Mouse (Mus musculus): Measurements from ENCODE around the gene Atm. TPM values are rescaled to one million over a fixed set of nuclear protein-coding genes. Genes with fewer than 3 reads are reported as not detected.
A peak's percentile ranks its signal among the peaks of the same experiment; 100 is the strongest.

Atm gene
- polyA plus RNA-seq, 1 experiment from 2014 or later = 7.8 TPM

DNA sequence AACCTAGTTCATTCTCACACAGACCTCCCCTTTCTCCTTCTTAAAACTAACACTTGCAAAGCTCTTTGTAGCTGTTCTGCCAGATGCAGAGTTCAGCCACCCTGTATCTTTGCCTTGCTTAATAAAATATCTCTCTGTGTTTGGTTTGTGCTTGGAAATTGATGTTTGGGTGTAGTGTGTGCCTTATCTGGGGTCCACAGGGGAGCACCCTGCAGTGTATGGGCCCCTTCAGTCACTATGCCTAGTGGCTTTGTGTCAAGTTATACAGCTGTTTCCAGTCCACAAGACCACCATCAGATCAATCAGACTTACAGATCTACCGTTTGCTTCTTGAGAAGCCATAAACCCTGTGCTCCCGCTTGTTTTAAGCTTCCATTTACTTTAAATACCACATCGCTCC is 127.1 kb downstream of the Atm start:
- no peaks in the 10 kb centered on the region for H3K9me3 ChIP-seq (replicated peaks; ENCODE audit: low read length)
- no peak for DNase-seq (ENCODE audit: low spot score)
- no peak for TF ChIP-seq CTCF (IDR thresholded peaks at IDR 0.05; ENCODE audit: low read depth)
- H3K4me2 ChIP-seq (ENCODE audit: low read length) = no peak overlapping the region
- 67% methylated on average over 3 of the region's 3 CpGs for WGBS
- ATAC-seq (replicated peaks; ENCODE audit: low FRiP score, low read depth) = no peak
- H3K36me3 ChIP-seq (ENCODE audit: insufficient read depth, low read length) = no peaks in the 10 kb centered on the region
- no peak overlapping the region for H3K27ac ChIP-seq
- no peaks in the 10 kb centered on the region for H3K4me1 ChIP-seq (replicated peaks; ENCODE audit: insufficient read depth, low read length)
- no peak overlapping the region for H3K9ac ChIP-seq (ENCODE audit: low read depth, low read length)
- no peaks in the 10 kb centered on the region for H3K27me3 ChIP-seq (ENCODE audit: insufficient read depth, low read length)
- no peak overlapping the region for H3K4me3 ChIP-seq (replicated peaks; ENCODE audit: low read depth, low read length)

DNA sequence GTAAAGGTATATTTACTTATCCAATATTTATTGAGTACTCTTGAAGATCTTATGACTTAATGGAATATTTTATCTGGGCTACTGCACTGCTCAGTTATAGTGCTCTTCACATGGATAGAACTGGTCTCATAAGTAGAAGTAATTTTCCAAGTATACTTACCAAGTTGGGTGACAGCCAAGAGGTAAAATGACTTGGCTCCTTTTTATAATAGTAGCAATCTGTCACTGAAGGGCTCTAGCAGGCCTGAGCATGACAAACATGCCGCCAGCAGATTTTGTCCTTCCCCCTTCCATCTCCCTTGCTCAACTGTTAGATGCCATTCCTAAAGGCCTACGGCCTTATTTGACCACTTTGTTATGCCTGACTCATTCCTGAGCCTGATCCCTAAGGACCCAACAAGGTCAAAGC is 127.6 kb downstream of the Atm start:
- H3K9me3 ChIP-seq (replicated peaks; ENCODE audit: low read length) = no peaks in the 10 kb centered on the region
- WGBS = 62% methylated on average over 2 of the region's 2 CpGs
- no peak overlapping the region for H3K27ac ChIP-seq
- TF ChIP-seq CTCF (IDR thresholded peaks at IDR 0.05; ENCODE audit: low read depth) = no peak
- H3K4me3 ChIP-seq (replicated peaks; ENCODE audit: low read depth, low read length) = no peak overlapping the region
- no peaks in the 10 kb centered on the region for H3K4me1 ChIP-seq (replicated peaks; ENCODE audit: insufficient read depth, low read length)
- no peak overlapping the region for H3K9ac ChIP-seq (ENCODE audit: low read depth, low read length)
- no peak for ATAC-seq (replicated peaks; ENCODE audit: low FRiP score, low read depth)
- H3K36me3 ChIP-seq (ENCODE audit: insufficient read depth, low read length) = no peaks in the 10 kb centered on the region
- no peak for DNase-seq (ENCODE audit: low spot score)
- H3K27me3 ChIP-seq (ENCODE audit: insufficient read depth, low read length) = no peaks in the 10 kb centered on the region
- H3K4me2 ChIP-seq (ENCODE audit: low read length) = no peak overlapping the region

DNA sequence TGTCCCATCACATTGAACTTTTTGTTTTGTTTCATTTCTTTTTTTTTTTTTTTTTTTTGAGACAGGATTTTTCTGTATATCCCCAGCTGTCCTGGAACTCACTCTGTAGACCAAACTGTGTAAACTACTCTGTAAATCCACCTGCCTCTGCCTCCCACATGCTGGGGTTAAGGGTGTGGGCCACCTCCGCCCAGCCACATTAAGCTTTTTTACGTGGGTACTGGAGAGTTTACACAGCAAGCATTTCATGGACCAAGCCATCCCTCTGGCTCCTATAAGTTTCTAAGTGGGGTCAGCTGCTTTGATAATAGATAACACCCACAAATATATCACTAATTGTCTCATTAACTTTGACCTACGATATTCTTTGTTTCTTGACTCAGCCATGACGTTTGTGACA is 128.0 kb downstream of the Atm start:
- H3K4me3 ChIP-seq (replicated peaks; ENCODE audit: low read depth, low read length) = no peak overlapping the region
- 53% methylated on average over 4 of the region's 4 CpGs for WGBS
- ATAC-seq (replicated peaks; ENCODE audit: low FRiP score, low read depth) = no peak
- H3K4me2 ChIP-seq (ENCODE audit: low read length) = no peak overlapping the region
- H3K9ac ChIP-seq (ENCODE audit: low read depth, low read length) = no peak overlapping the region
- no peaks in the 10 kb centered on the region for H3K36me3 ChIP-seq (ENCODE audit: insufficient read depth, low read length)
- H3K4me1 ChIP-seq (replicated peaks; ENCODE audit: insufficient read depth, low read length) = no peaks in the 10 kb centered on the region
- no peak for DNase-seq (ENCODE audit: low spot score)
- no peak for TF ChIP-seq CTCF (IDR thresholded peaks at IDR 0.05; ENCODE audit: low read depth)
- H3K27ac ChIP-seq = no peak overlapping the region
- no peaks in the 10 kb centered on the region for H3K9me3 ChIP-seq (replicated peaks; ENCODE audit: low read length)
- no peaks in the 10 kb centered on the region for H3K27me3 ChIP-seq (ENCODE audit: insufficient read depth, low read length)

DNA sequence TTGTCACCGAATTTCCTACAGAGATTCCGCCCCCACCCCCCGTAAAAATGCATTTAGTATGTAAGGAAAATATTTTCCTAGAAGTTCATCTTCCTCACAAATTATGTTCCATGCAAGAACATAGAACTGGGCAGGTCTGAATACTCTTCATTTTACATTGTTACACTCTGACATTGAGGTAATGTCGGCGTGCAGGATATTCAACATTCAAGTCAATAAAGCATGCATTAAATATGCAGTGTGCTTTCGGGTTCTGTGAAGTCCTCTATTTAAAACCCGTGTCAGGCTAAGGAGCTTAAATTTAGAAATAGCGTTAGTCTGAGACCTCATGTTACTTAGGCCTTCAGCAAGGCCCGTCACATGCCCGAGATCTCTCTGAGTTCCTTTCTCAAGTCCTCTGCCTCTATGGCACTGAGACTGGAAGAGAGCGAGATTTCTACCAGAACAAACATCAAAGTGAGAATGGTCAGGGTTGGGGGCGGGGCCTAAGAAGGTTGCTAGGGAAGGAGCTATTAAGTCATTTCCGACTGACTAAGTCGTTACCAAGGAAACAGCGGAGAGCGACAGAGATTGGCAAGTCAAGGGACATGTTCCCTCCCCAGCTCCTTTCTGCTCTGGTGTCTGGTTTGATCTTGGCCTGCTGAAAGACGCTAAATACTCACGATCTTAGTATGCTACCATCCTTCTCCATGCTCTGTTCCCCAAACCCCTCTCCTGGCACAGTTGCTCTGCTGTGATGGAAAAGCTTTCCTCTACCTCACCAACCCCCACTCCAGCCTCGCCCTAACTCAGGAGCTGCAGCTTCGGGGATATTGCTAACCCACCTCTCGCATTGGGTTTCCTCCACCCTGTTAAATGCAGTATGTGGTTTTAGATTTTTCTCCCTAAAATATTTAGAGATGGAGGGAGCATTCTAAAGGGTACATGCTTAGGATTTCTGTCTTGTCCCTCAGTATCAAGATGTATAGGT is 131.5 kb downstream of the Atm start:
- peaks cover 13% of the 10 kb centered on the region; the same call in 1 of the 2 replicates for H3K4me1 ChIP-seq (replicated peaks; ENCODE audit: insufficient read depth, low read length)
- ATAC-seq (replicated peaks; ENCODE audit: low FRiP score, low read depth) (peak; percentile 81), DNase-seq (ENCODE audit: low spot score) (peak; percentile 96)
- H3K36me3 ChIP-seq (ENCODE audit: insufficient read depth, low read length) = no peaks in the 10 kb centered on the region
- H3K27ac ChIP-seq = peak overlapping the region; percentile 60
- 23% methylated on average over 21 of the region's 21 CpGs for WGBS
- no peak for TF ChIP-seq CTCF (IDR thresholded peaks at IDR 0.05; ENCODE audit: low read depth)
- H3K4me3 ChIP-seq (replicated peaks; ENCODE audit: low read depth, low read length) = peak overlapping the region; percentile 32
- H3K9ac ChIP-seq (ENCODE audit: low read depth, low read length) = peak overlapping the region; percentile 53
- no peaks in the 10 kb centered on the region for H3K27me3 ChIP-seq (ENCODE audit: insufficient read depth, low read length)
- H3K4me2 ChIP-seq (ENCODE audit: low read length) = peak overlapping the region; percentile 64
- H3K9me3 ChIP-seq (replicated peaks; ENCODE audit: low read length) = no peaks in the 10 kb centered on the region

DNA sequence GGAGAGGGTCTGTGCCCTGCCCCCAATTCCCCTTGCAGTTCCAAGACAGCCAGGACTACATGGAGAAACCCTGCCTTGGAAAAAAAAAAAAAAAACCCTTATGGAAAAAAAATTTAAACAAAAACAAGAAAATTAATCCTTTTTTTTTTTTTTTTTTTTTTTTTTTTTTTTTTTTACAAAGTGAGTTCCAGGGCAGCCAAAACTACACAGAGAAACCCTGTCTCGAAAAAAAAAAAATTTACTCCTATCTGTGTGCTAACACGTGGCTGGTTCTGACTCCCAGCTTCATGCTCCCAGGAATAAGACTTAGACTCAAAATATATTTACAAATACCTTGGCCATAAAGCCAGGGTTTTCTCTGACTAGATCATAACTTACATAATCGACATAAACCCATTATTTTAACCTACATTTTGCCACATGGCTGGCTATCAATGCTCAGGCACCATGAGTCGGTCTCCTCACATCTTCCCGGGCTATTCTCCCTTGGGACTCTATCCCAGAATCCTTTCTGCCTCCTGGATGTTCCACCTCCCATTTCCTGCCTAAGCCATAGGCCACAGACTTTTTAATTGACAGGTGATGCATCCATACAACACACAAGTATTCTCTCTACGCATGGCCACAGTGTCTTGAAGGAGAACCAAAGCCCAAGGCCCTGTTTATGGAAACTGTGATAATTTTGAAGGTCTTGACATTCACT is 132.3 kb downstream of the Atm start:
- Histone ChIP-seq H3K36me3 (ENCODE audit: insufficient read depth, low read length) (no peaks in the 10 kb centered on the region), H3K4me2 (ENCODE audit: low read length) (no peak overlapping the region; the same call in 1 of the 2 replicates), H3K9me3 (replicated peaks; ENCODE audit: low read length) (no peaks in the 10 kb centered on the region), H3K4me1 (replicated peaks; ENCODE audit: insufficient read depth, low read length) (peaks cover 13% of the 10 kb centered on the region; the same call in 1 of the 2 replicates), H3K27me3 (ENCODE audit: insufficient read depth, low read length) (no peaks in the 10 kb centered on the region), H3K4me3 (replicated peaks; ENCODE audit: low read depth, low read length) (no peak overlapping the region), H3K9ac (ENCODE audit: low read depth, low read length) (no peak overlapping the region), H3K27ac (0 out of 2 replicates have a peak overlapping the region, but pooled peaks have one; percentile 82)
- 81% methylated on average over 6 of the region's 6 CpGs for WGBS
- DNase-seq (ENCODE audit: low spot score) (no peak), ATAC-seq (replicated peaks; ENCODE audit: low FRiP score, low read depth) (no peak)
- TF ChIP-seq CTCF (IDR thresholded peaks at IDR 0.05; ENCODE audit: low read depth) = no peak

DNA sequence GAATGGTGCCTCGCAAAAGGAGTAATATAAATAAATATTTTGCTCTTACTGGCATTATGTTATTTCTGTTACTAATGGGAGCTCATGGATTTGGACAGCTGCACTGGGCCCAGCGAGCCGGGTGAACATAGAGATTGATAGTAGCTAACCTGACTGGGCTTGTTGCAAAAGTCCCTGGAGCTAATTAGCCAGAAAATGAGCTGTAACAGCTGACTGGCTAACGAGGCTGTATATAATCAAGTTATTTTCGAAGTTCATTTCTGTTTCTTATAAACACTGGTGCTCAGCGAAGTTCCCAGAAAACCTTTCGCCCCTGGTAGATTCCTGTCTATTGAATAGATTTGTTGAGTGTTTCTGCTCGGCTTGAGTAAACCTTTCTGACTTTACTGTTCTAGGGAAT is 133.5 kb downstream of the Atm start:
- no peaks in the 10 kb centered on the region for H3K36me3 ChIP-seq (ENCODE audit: insufficient read depth, low read length)
- no peak for ATAC-seq (replicated peaks; ENCODE audit: low FRiP score, low read depth)

More for the DNA sequence above, 133.5 kb downstream of the Atm start:
- Histone ChIP-seq H3K4me3 (replicated peaks; ENCODE audit: low read depth, low read length) (no peak overlapping the region), H3K4me2 (ENCODE audit: low read length) (peak overlapping the region; percentile 40), H3K27ac (peak overlapping the region; percentile 82), H3K9me3 (replicated peaks; ENCODE audit: low read length) (no peaks in the 10 kb centered on the region), H3K27me3 (ENCODE audit: insufficient read depth, low read length) (no peaks in the 10 kb centered on the region), H3K9ac (ENCODE audit: low read depth, low read length) (no peak overlapping the region), H3K4me1 (replicated peaks; ENCODE audit: insufficient read depth, low read length) (peaks cover 13% of the 10 kb centered on the region; the same call in 1 of the 2 replicates)
- peak; percentile 57 for DNase-seq (ENCODE audit: low spot score)
- 28% methylated on average over 8 of the region's 8 CpGs for WGBS
- TF ChIP-seq CTCF (IDR thresholded peaks at IDR 0.05; ENCODE audit: low read depth) = no peak
